Mouse (Mus musculus) lung, embryonic 16.5 days (tissue): ENCODE data around the gene Smim24. TPM values are rescaled to one million over a fixed set of nuclear protein-coding genes. Genes with fewer than 3 reads are reported as not detected.

Source experiments
- ATAC-seq: fragments of 200-750 bp; cut with Nextera tagmentation; 2 replicates; pipeline ENCODE4 v1.8.0; 2017; ENCODE audit warnings: low read depth, mild to moderate bottlenecking, moderate library complexity
- H3K27ac ChIP-seq: fragments of 300-500 bp; sonication (generic); 2 replicates; pipeline ENCODE4 v1.5.1; 2014; ENCODE audit warnings: mild to moderate bottlenecking, control low read depth, low read length
- H3K27me3 ChIP-seq: fragments of 300-500 bp; sonication (generic); 2 replicates; pipeline ENCODE4 v1.6.1; 2014; ENCODE audit warnings: low read depth, low read length, mixed read lengths; ENCODE audit not compliant: control insufficient read depth, insufficient read depth
- H3K36me3 ChIP-seq: fragments of 300-500 bp; sonication (generic); 2 replicates; pipeline ENCODE4 v1.6.1; 2014; ENCODE audit warnings: low read length; ENCODE audit not compliant: control insufficient read depth, insufficient read depth
- H3K4me1 ChIP-seq: fragments of 300-500 bp; sonication (generic); replicated peaks from 2 replicates; pipeline ENCODE4 v1.6.1; 2014; ENCODE audit warnings: low read length, mixed read lengths; ENCODE audit not compliant: control insufficient read depth, insufficient read depth
- H3K4me2 ChIP-seq: fragments of 300-500 bp; sonication (generic); 2 replicates; pipeline ENCODE4 v1.6.1; 2014; ENCODE audit warnings: low read depth, low read length, control low read depth
- H3K4me3 ChIP-seq: fragments of 300-500 bp; sonication (generic); 2 replicates; pipeline ENCODE4 v1.5.1; 2014; ENCODE audit warnings: mild to moderate bottlenecking, low read length, control low read depth
- H3K9ac ChIP-seq: fragments of 300-500 bp; sonication (generic); 2 replicates; pipeline ENCODE4 v1.6.1; 2014; ENCODE audit warnings: low read length, control low read depth
- H3K9me3 ChIP-seq: fragments of 300-500 bp; sonication (generic); 2 replicates; pipeline ENCODE4 v1.6.1; 2016; ENCODE audit warnings: low read length; ENCODE audit not compliant: control insufficient read depth
- WGBS: fragments of 180-500 bp; shearing (Covaris S2); extraction: QIAGEN DNeasy Blood & Tissue Kit; methylation state at CpG from one replicate; pipeline ENCODE4 v1.1.7; 2014; 5-methylcytosine and 5-hydroxymethylcytosine counted together
- polyA plus RNA-seq: library from polyadenylated mRNA; unstranded; fragments of >200 nt; fragmentation: Nextera tagmentation; extraction: Ambion mirVana; gene quantifications from 2 replicates; pipeline ENCODE4 v1.2.1, GENCODE M21; 2015

The Smim24 gene
- polyA plus RNA-seq, 1 experiment from 2014 or later: 7.9 TPM

DNA sequence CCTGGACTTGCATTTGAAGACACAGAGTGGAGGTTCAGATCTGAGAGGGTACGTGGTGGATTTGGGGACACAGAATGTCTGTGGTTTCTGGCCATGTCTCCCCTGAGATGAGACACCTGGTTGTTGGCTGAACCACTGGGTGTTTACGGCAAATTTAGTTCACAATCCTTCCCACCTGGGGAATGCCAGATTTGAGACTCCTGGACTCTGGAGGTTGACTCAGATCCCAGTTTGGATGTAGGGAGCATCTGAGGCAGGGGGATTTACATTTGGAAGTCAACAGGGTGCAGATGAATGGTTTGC, 15.5 kb upstream of the Smim24 start:
- WGBS: 31% methylated on average over 2 of the region's 2 CpGs
- Histone ChIP-seq H3K27ac (peak overlapping the region; percentile 66; the same call in 1 of the 2 replicates), H3K4me1 (peaks cover 23% of the 10 kb centered on the region), H3K4me3 (peak overlapping the region; percentile 87), H3K36me3 (peaks cover 19% of the 10 kb centered on the region), H3K9ac (peak overlapping the region; percentile 98), H3K9me3 (no peaks in the 10 kb centered on the region), H3K27me3 (no peaks in the 10 kb centered on the region), H3K4me2 (peak overlapping the region; percentile 92)
- no peak for ATAC-seq

DNA sequence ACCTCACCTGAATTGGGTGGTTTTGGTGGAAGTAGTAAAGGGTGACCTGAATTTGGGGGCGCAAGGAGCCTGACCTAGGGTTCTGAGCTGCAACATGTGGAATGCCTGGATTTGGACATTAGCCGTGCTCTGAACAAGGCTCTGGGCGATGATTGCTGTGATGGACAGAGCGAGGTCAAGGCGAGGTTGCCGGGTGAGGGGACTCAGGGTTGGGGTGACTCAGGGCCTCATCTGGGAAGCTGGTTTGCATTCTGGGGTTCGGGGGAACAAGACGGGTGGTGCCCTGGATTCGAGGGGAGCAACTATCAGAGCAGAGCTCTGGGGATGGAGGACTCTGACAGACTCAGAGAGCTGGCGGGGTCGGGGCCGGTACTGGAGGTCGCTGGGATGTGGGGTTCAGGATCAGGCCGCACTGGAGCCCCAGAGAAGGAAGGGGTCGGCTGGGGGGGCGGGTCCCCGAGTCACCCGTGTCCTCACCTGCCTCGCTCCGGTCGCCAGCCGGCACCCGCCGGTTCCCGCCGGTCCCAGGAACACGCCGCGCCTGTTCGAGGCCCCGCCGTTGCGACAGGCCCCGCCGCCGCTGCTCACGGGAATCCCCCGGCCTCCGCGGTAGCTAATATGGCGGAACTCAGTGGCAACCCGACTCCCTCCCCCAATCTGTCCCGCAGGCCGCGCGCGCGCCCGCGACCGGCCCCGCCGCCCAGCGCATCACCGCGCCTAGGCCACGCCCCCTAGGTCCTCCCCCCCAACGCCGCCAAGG, 14.9 kb upstream of the Smim24 start, which contains the start of gene Fzr1:
Fzr1 (minus strand) TSS at position 724 of the 760 bp plus-strand sequence.
- Histone ChIP-seq H3K4me1 (peaks cover 25% of the 10 kb centered on the region), H3K36me3 (peaks cover 17% of the 10 kb centered on the region), H3K4me3 (peak within 1 kb of the TSS; percentile 87), H3K9ac (peak within 1 kb of the TSS; percentile 98), H3K9me3 (no peaks in the 10 kb centered on the region), H3K27ac (peak within 1 kb of the TSS; percentile 78), H3K4me2 (peak within 1 kb of the TSS; percentile 92), H3K27me3 (no peaks in the 10 kb centered on the region)
- WGBS: under 1% methylated on average over 45 of the region's 59 CpGs
- peak; percentile 15 for ATAC-seq

GRCm38 (mm10) chr10:81378553-81379182, 14.2 kb upstream of the Smim24 start:
- peak overlapping the region; percentile 87 for H3K4me3 ChIP-seq
- H3K9me3 ChIP-seq: no peaks in the 10 kb centered on the region
- no peaks in the 10 kb centered on the region for H3K27me3 ChIP-seq
- peak; percentile 97 for ATAC-seq
- under 1% methylated on average over 40 of the region's 46 CpGs for WGBS
- peak overlapping the region; percentile 66 for H3K9ac ChIP-seq
- peak overlapping the region; percentile 49 for H3K4me2 ChIP-seq
- H3K27ac ChIP-seq: peak overlapping the region; percentile 78
- peaks cover 12% of the 10 kb centered on the region for H3K36me3 ChIP-seq
- peaks cover 25% of the 10 kb centered on the region for H3K4me1 ChIP-seq

GRCm38 (mm10) chr10:81379183-81379553, 13.7 kb upstream of the Smim24 start:
- H3K9me3 ChIP-seq: no peaks in the 10 kb centered on the region
- peaks cover 9% of the 10 kb centered on the region for H3K36me3 ChIP-seq
- no peak for ATAC-seq
- peaks cover 25% of the 10 kb centered on the region for H3K4me1 ChIP-seq
- peak overlapping the region; percentile 51 for H3K4me3 ChIP-seq
- H3K9ac ChIP-seq: peak overlapping the region; percentile 66
- H3K4me2 ChIP-seq: peak overlapping the region; percentile 49
- H3K27ac ChIP-seq: peak overlapping the region; percentile 78
- WGBS: 60% methylated on average over 3 of the region's 3 CpGs
- no peaks in the 10 kb centered on the region for H3K27me3 ChIP-seq

GRCm38 (mm10) chr10:81379809-81380378, 13.0 kb upstream of the Smim24 start:
- Histone ChIP-seq H3K9me3 (no peaks in the 10 kb centered on the region), H3K36me3 (peaks cover 6% of the 10 kb centered on the region; the same call in 1 of the 2 replicates), H3K4me1 (peaks cover 26% of the 10 kb centered on the region), H3K27ac (no peak overlapping the region), H3K9ac (no peak overlapping the region), H3K4me2 (no peak overlapping the region), H3K4me3 (no peak overlapping the region), H3K27me3 (no peaks in the 10 kb centered on the region)
- no peak for ATAC-seq
- WGBS: 83% methylated on average over 6 of the region's 6 CpGs

GRCm38 (mm10) chr10:81382039-81382438, 10.8 kb upstream of the Smim24 start:
- Histone ChIP-seq H3K4me1 (peaks cover 25% of the 10 kb centered on the region), H3K27me3 (no peaks in the 10 kb centered on the region), H3K9me3 (no peaks in the 10 kb centered on the region), H3K9ac (peak overlapping the region; percentile 39), H3K27ac (peak overlapping the region; percentile 26), H3K36me3 (peaks cover 10% of the 10 kb centered on the region), H3K4me2 (no peak overlapping the region), H3K4me3 (no peak overlapping the region)
- ATAC-seq: no peak
- 33% methylated on average over 5 of the region's 5 CpGs for WGBS

GRCm38 (mm10) chr10:81383802-81384604, 8.8 kb upstream of the Smim24 start, which contains the start of the genes Dohh and Gm48551:
Gene Dohh (plus strand): TSS chr10:81384428.
Gene Gm48551 (plus strand): TSS chr10:81384466.
- peak; percentile 95 for ATAC-seq
- Histone ChIP-seq H3K4me1 (peaks cover 21% of the 10 kb centered on the region), H3K27ac (peak within 1 kb of the TSS; percentile 67), H3K27me3 (no peaks in the 10 kb centered on the region), H3K4me2 (peak within 1 kb of the TSS; percentile 81), H3K4me3 (peak within 1 kb of the TSS; percentile 78), H3K36me3 (peaks cover 26% of the 10 kb centered on the region), H3K9me3 (no peaks in the 10 kb centered on the region), H3K9ac (peak within 1 kb of the TSS; percentile 83)
- WGBS: 2% methylated on average over 50 of the region's 54 CpGs

DNA sequence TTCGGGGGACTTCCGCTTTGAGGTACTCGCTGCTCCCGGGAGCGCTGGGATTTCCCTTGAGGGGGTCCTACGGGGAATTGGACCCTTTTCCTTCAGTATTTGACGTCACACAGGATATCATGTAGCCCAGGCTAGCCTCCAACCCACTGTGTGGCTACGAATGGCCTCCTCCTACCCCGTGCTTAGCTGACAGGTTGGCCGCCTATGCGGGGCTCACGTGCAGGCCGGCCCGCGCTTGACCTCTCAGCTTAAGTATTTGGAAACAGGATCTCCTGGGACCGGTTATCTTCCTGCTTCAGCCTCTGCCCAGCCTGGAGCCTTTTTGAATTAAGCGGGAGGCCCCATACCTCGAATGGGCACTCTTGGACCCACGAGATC, 8.3 kb upstream of the Smim24 start:
- peak; percentile 26; the same call in 1 of the 2 replicates for ATAC-seq
- no peaks in the 10 kb centered on the region for H3K9me3 ChIP-seq
- under 1% methylated on average over 19 of the region's 19 CpGs for WGBS

More for the DNA sequence above, 8.3 kb upstream of the Smim24 start:
- H3K27me3 ChIP-seq: no peaks in the 10 kb centered on the region
- peak overlapping the region; percentile 67 for H3K27ac ChIP-seq
- H3K9ac ChIP-seq: peak overlapping the region; percentile 83
- H3K4me2 ChIP-seq: peak overlapping the region; percentile 81
- peaks cover 20% of the 10 kb centered on the region for H3K4me1 ChIP-seq
- peaks cover 26% of the 10 kb centered on the region for H3K36me3 ChIP-seq
- peak overlapping the region; percentile 78 for H3K4me3 ChIP-seq
